Mouse (Mus musculus) frontal cortex, postnatal 10 days (tissue): ENCODE data around the gene Poc1b.
"Not testable (repeated sequence)": the region's sequence is repeated elsewhere in the genome, so short reads cannot be mapped to it uniquely, and the experiment has no call there.

Experiments used
- DNase-seq, 2 experiments: peaks; one replicate each; pipeline ENCODE4 v3.0.0; 2022; ENCODE audit warnings: low spot score in 2 of 2, mixed read lengths in 1 of 2

The Poc1b gene

DNA sequence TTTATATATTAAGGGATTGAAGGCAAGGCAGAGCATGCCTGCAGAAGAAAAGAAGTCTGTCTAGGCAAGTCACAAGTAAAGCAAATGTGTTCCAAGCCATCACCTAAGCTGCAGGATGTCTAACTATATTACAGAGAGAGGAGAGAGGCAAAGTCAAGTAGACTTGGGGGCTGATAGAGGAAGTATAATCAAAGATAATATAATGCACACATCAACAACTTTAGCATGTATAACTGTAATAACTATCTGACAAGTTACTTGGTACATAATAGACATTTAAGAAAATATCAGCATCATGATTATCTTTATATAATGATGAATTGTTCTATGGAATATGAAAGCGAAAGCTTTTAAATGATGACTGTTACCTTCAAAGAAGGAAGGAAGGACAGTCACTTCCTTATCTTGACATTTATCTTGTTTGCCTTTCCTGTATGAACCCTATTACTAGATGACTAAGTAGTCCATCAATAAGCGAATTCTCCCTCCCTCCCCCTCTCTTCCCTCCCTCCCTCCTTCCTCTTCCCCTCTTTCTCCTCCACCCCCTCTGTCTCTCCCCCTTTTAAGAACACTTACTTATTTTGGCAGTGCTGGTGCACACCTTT is 87.7 kb downstream of the Poc1b start:
- DNase-seq, result no peak

DNA sequence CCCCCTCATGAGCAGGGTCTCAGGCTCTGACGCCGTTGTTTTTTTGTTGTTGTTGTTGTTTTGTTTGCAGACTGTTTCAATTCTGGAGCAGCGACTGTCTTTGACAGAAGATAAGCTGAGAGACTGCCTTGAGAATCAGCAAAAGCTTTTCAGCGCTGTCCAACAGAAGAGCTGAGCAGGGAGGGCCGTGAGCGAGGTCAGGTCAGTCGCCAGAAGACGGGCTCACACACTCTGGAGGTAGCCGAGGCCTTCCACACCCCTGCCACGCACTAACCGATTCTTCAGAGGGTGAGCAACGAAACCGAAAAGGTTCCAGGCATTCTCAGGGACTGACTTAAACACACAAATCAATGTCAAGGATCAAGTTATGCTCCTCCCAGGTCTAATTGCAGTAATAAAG is 89.7 kb downstream of the Poc1b start:
- no peak for DNase-seq

DNA sequence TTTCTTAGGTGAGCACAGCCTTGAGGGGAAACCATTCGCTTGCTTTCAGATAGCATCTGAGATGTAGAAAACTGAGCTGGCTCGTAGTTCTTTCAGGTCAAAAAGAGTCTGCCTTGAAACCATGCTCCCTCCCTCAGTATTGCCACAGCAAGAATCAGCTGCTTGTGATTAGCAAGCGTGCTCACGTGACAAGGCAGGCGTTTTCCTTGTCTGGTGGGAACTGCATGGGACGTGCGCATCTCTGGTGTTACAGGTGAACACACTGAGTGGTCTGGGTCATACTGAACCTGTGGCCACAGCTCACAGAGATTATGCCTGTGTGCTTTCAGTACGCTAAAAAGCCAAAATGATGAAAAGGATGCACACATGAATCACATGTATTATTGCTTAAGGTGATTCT is 90.3 kb downstream of the Poc1b start:
- DNase-seq, result no peak

DNA sequence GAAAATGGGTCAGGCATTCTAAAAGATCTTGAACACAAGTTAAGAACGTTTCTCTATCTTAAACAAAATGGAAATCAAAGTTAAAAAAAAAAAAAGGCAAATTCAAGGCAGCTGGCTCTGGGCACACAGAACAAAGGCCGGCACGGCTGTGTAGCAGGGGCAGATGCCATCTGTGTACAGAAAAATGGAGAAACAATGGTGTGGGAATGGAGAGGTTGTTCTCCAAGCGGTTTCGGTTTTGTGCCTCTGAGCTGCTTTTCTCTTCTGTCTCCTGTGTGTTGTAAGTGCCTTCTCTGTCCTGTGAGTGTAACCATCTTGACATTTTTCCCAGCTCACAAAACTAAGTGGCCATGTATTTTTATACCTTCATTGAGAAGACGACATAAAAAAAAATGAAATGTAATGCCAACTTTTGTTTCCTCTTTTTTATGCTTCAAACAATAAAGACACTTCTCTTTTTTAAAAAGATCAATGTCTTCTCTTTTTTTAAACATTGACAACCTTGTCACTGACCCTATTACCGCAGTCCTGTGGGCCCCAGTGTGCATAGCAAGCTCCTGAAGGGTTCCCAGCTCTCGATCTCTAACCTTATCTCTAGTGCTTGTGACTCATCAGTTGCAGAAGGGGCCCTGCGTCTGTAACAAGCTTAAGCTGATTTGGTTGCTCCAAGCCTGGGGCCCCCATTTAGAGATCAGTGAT is 90.9 kb downstream of the Poc1b start:
- no peak for DNase-seq

DNA sequence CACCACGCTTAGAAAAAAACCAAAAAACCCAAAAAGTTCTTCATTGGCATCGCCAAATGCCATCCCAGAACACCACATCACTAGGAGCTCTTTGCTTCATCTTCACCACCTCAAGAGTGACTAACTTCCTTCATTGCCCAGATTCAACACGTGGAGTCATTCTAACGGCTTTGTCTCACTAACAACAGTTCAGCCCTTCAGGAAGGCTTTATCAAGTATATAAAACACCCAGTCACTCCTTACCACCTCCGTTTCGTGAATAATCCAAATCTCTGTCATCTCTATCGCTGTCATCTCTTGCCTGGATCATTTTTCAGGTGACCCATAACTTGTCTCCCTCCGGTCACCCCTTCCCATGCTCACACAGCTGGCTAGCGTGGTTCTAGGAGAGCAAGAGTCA is 92.1 kb downstream of the Poc1b start:
- no peak for DNase-seq

GRCm38 (mm10) chr10:99200944-99201343 is 94.1 kb downstream of the Poc1b start:
- DNase-seq, result no peak

DNA sequence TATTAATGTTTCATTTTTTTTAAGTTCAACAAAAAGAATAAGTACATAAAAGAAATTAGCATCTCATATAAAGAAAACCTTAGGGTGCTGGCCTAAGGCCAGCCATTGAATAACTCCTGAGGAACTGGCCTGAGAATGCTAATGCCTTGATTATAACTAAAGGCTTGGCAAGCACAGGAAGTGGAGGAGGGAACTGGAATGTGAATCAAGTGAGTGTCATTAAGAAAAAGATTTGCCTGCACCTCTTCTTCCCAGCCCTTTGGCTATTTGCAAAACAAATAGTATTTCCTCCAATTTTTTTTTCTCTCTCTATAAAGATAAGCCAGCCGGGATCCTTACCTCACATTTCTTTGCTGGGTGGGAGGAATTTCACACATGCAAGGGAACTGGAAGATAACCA is 95.0 kb downstream of the Poc1b start:
- no peak for DNase-seq

GRCm38 (mm10) chr10:99202363-99202762 is 95.5 kb downstream of the Poc1b start:
- no peak for DNase-seq

DNA sequence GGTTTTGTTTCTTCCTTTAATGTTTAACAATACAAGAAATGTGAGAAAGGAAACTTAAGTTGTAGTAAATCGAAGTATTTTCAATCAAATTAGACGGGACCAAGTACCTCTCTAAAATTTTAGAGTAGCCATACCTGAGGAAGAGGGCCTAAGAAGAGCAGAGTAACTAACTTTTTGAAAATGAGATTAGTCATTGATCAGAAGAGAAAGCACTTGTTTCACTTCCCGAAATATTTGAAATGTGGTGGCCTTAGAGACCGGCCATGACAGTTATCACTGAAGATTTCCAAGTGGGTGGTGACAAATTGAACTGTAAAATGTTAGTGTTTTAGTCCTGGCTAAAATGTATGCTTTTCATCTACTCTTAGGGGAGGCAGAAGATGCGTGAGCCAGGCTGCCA is 96.3 kb downstream of the Poc1b start:
- no peak for DNase-seq

DNA sequence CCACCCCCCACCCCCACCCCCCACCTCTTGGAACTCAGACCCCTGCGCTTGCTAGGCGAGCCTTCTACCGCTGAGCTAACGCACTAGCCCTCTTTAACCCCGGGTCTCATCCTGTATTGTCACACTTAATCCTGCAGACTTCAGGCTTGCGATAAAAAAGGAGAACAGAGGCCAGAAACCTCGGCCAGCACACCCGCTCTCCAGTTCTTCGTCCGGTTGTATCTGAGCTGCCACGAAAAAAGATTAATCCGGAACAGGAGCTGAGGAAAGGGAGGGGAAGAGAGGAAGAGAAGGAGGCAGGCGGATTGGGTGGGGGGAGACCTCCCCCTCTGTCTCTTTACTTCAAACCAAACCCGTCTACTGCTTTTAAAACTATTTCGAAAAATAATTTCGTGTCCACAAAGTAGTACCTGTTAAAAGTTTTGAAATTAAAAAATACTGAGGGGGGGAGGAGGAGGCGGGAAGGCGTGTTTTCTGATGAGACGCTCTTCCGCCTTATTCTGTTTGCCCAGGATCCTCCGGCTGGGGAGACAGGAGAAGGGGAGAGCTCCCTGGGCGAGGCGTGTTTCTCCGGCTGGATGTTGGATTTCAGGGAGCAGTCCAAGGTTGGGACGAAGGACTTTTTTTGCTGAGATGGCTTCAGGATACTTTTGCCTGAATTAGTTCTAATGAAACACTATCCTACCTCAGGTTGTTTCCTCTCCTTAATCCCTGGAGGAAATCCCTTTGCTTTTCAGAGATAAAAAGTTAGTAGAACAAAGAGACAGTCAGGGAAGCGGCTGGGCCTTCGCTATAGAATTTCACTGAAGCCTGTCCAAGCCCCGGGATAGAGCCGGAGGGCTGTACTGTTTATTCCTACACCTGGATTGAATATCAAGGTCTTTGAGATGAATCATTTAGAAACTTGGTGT is 97.0 kb downstream of the Poc1b start:
- no peak for DNase-seq

- DNase-seq, result no peak
Measured at GRCm38 (mm10) chr10:99204553-99204952, 97.7 kb downstream of the Poc1b start.

GRCm38 (mm10) chr10:99207121-99207520 is 100.3 kb downstream of the Poc1b start:
- no peak for DNase-seq

GRCm38 (mm10) chr10:99209146-99209800 is 102.4 kb downstream of the Poc1b start:
- DNase-seq, result no peak

GRCm38 (mm10) chr10:99211021-99211420 is 104.2 kb downstream of the Poc1b start:
- DNase-seq, result no peak

DNA sequence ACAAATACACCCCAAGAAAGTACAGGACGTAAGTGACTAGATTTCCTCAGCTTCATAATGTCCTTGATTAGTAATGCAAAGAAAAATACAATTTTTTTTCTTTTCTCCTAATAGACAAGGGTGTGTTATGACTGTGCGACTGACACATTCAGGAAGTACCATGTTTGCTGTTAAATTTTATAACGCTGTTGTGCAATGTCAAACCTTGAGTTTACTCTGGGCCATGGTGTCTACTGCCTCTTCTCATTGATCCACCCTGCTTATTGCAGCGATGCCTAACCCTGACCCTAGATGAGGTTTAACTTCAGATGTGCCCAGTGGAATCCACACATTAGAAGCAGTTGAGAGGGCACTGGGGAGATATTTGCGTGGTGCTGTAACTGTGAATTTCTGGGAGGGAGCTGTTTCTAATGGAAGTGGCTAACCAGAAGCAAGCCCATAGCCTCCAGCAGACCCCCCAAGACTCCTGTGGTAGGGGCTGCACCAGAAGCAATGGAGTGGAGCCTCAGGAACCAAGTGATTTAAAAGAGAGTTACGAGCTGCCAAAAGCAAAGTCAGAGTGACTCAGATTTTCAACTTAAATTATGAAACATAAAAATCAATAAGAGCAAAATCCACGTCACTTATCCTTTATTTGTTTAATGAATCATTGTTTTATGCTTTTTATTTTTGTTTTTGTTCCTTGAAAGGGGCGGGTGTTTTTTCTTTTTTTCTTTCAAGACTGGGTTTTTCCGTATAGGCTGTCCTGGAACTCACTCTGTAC is 104.8 kb downstream of the Poc1b start:
- no peak for DNase-seq

GRCm38 (mm10) chr10:99214421-99215299 is 107.8 kb downstream of the Poc1b start:
- no peak for DNase-seq

- DNase-seq, result not testable (repeated sequence)
Measured at GRCm38 (mm10) chr10:99216570-99216969, 109.7 kb downstream of the Poc1b start.

- no peak for DNase-seq
Measured at GRCm38 (mm10) chr10:99221540-99221939, 114.7 kb downstream of the Poc1b start.

DNA sequence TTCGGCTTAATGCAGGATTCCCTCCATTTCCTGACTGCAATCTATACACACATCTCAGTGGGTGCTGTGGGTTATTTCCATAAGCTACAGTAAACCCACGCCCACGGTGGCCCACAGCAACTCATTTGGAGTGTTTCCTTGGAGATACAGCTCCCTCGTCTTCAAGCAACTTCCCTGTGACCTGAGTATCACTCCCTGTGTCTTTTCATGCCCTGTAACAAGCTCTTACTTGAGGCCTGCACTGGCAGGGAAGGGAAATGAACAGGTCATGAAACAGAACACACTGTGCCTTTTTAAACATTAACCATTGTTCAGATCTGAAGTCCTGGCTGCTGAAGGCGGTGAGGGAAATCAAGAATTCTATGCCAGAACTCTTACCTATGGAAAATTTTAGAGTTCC is 115.9 kb downstream of the Poc1b start:
- peak in 1 of 2 experiments; percentile 50 for DNase-seq

GRCm38 (mm10) chr10:99224218-99224617 is 117.4 kb downstream of the Poc1b start:
- no peak for DNase-seq
